Comparison of ENCODE assay signal across 10 mouse cellular contexts in the genomic region with DNA sequence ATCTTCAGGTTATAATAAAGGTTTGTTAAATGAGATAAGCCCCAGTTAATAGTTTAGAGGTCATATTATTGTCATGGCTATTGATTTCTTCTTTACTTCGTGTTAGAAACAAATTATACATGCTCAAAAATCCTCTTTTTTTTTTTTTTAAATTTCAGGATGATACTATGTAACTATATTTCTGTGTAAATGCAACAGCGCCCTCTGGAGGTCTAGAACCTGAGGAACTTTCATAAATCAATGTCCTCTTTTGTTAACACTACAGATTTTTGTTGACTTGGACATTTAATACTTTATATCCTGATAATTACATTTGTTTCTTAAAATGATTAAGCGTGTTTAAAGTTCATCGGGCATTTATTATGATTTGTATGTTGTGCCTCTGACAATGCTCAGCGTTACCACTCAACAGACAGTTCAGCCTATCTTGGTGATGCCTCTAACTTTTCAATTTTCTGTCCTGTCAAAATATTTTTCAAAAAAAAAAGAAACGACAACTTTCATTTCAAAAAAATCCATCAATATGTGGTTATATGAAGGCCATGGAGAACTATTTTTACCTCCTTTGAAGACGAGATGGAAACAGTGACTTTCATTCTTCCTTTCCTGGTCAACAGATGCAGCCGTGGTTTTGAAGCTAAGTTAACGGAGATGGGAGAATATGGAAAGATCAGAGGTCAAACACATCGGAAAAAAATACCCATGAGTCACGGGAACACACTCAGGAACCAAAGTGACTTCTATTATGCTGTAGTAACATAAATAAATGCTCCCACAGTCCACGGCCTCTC.
DNase-seq lines count a peak whose midpoint lies in the region; ATAC-seq and TF ChIP-seq lines count a peak whose summit lies in the region.
"Had no signal": no experiment of that assay in that cellular context is flagged by ENCODE, and none has a peak within 500 bp of the region (broad histone marks: within the 10 kb centered on the region; RNA-seq: fewer than 3 reads in every experiment).

No protein-coding gene starts in this region.

- no peaks in the 10 kb centered on the region for H3K4me1 ChIP-seq in heart, embryonic 11.5 days (ENCODE audit: control insufficient read depth, insufficient read depth, low read length)
- H3K4me1 ChIP-seq in embryonic facial prominence, embryonic 14.5 days (ENCODE audit: control insufficient read depth, insufficient read depth, low read length), result no peaks in the 10 kb centered on the region
- H3K4me1 ChIP-seq in midbrain, embryonic 16.5 days (ENCODE audit: control insufficient read depth, insufficient read depth, low read length), result no peaks in the 10 kb centered on the region
- H3K4me1 ChIP-seq: liver, embryonic 13.5 days; stomach, embryonic 15.5 days had no signal

- H3K4me3 ChIP-seq in heart, embryonic 11.5 days (ENCODE audit: low read depth, low read length), result no peak overlapping the region
- H3K4me3 ChIP-seq in embryonic facial prominence, embryonic 14.5 days (ENCODE audit: low read depth, low read length), result no peak overlapping the region
- no peak overlapping the region for H3K4me3 ChIP-seq in left cerebral cortex, adult 2 months
- H3K4me3 ChIP-seq in midbrain, embryonic 16.5 days (ENCODE audit: low read depth, low read length), result no peak overlapping the region
- H3K4me3 ChIP-seq: liver, embryonic 13.5 days; stomach, embryonic 15.5 days had no signal

- no peaks in the 10 kb centered on the region for H3K9me3 ChIP-seq in heart, embryonic 11.5 days (replicated peaks; ENCODE audit: control insufficient read depth, low read length)
- no peaks in the 10 kb centered on the region for H3K9me3 ChIP-seq in embryonic facial prominence, embryonic 14.5 days (ENCODE audit: control insufficient read depth, low read length)
- H3K9me3 ChIP-seq in midbrain, embryonic 16.5 days (replicated peaks; ENCODE audit: control insufficient read depth, low read length, poor library complexity, severe bottlenecking), result no peaks in the 10 kb centered on the region
- H3K9me3 ChIP-seq: liver, embryonic 13.5 days; stomach, embryonic 15.5 days had no signal

- WGBS in heart, embryonic 11.5 days (ENCODE audit: insufficient replicate concordance), result 48% methylated on average over 12 of the region's 12 CpGs
- WGBS in embryonic facial prominence, embryonic 14.5 days, result 47% methylated on average over 12 of the region's 12 CpGs
- 53% methylated on average over 12 of the region's 12 CpGs for whole genome bisulfite sequencing in midbrain, embryonic 16.5 days

- no peak overlapping the region for H3K4me2 ChIP-seq in heart, embryonic 11.5 days
- H3K4me2 ChIP-seq in embryonic facial prominence, embryonic 14.5 days (ENCODE audit: low read depth, low read length), result no peak overlapping the region
- no peak overlapping the region for H3K4me2 ChIP-seq in midbrain, embryonic 16.5 days (ENCODE audit: low read length)
- H3K4me2 ChIP-seq: liver, embryonic 13.5 days; stomach, embryonic 15.5 days had no signal

- no peak for ATAC-seq in heart, embryonic 11.5 days (replicated peaks; ENCODE audit: insufficient number of reproducible peaks, low FRiP score, low TSS enrichment)
- no peak for ATAC-seq in embryonic facial prominence, embryonic 14.5 days (ENCODE audit: low read depth)
- ATAC-seq in midbrain, embryonic 16.5 days, result no peak

- DNase-seq in heart, postnatal 10 days, result peak; percentile 47 to 74
- DNase-seq in CD4-positive helper T cell, adult 2 months (ENCODE audit: low read depth, low spot score), result peak; percentile 8
- DNase-seq in adrenal gland, postnatal 10 days, result peak; percentile 66
- DNase-seq in embryonic facial prominence, embryonic 14.5 days (ENCODE audit: low spot score), result peak; percentile 87
- DNase-seq in left cerebral cortex, adult 2 months (ENCODE audit: extremely low spot score in 1 of 2, low spot score in 2 of 2), result peak; percentile 38 to 51
- DNase-seq in right cerebral cortex, postnatal 14 days, result peak; percentile 88
- DNase-seq: liver, embryonic 13.5 days had no signal

- H3K9ac ChIP-seq in heart, embryonic 11.5 days (ENCODE audit: low read depth, low read length), result no peak overlapping the region
- no peak overlapping the region for H3K9ac ChIP-seq in embryonic facial prominence, embryonic 14.5 days (ENCODE audit: low read depth, low read length)
- no peak overlapping the region for H3K9ac ChIP-seq in midbrain, embryonic 16.5 days (ENCODE audit: low read depth, low read length)
- H3K9ac ChIP-seq: liver, embryonic 13.5 days; stomach, embryonic 15.5 days had no signal

- intact Hi-C loops in heart, postnatal 10 days (cut with DNase I), result loop anchor here (2.0 kb wide), 1 partner anchor 1716 kb away; no protein-coding TSS in a partner anchor
- intact Hi-C loops in left cerebral cortex, adult 2 months (cut with DNase I), result loop anchor here (2.0 to 5.0 kb wide), 2 partner anchors 135 to 1718 kb away; no protein-coding TSS in a partner anchor

- TF ChIP-seq CTCF in left cerebral cortex, adult 2 months (IDR thresholded peaks at IDR 0.05), result peak; percentile 86

- no peaks in the 10 kb centered on the region for H3K27me3 ChIP-seq in heart, embryonic 11.5 days (ENCODE audit: control insufficient read depth, insufficient read depth, low read length)
- H3K27me3 ChIP-seq in embryonic facial prominence, embryonic 14.5 days (replicated peaks; ENCODE audit: control insufficient read depth, insufficient read depth, low read length), result no peaks in the 10 kb centered on the region
- H3K27me3 ChIP-seq in midbrain, embryonic 16.5 days (ENCODE audit: control insufficient read depth, insufficient read depth, low read depth, low read length), result no peaks in the 10 kb centered on the region
- H3K27me3 ChIP-seq: liver, embryonic 13.5 days; stomach, embryonic 15.5 days had no signal

- H3K27ac ChIP-seq in heart, embryonic 11.5 days (ENCODE audit: low read depth, low read length), result no peak overlapping the region
- no peak overlapping the region for H3K27ac ChIP-seq in embryonic facial prominence, embryonic 14.5 days (replicated peaks; ENCODE audit: low read depth, low read length)
- H3K27ac ChIP-seq in left cerebral cortex, adult 2 months, result no peak overlapping the region
- H3K27ac ChIP-seq in midbrain, embryonic 16.5 days (ENCODE audit: low read length), result no peak overlapping the region
- H3K27ac ChIP-seq: liver, embryonic 13.5 days; stomach, embryonic 15.5 days had no signal

- H3K36me3 ChIP-seq in heart, embryonic 11.5 days (ENCODE audit: control insufficient read depth, insufficient read depth, low read length), result no peaks in the 10 kb centered on the region
- H3K36me3 ChIP-seq in embryonic facial prominence, embryonic 14.5 days (ENCODE audit: control insufficient read depth, insufficient read depth, low read length), result no peaks in the 10 kb centered on the region
- no peaks in the 10 kb centered on the region for H3K36me3 ChIP-seq in midbrain, embryonic 16.5 days (ENCODE audit: control insufficient read depth, insufficient read depth, low read length)
- H3K36me3 ChIP-seq: liver, embryonic 13.5 days; stomach, embryonic 15.5 days had no signal

Comparison
In these comparisons a context has a peak if more than half of its experiments do, and no peak if none do; other contexts are left out.
1. DNase-seq: peak in every context shown above with its lines; median percentile 88 in right cerebral cortex, postnatal 14 days; 87 in embryonic facial prominence, embryonic 14.5 days; 66 in adrenal gland, postnatal 10 days; 60 in heart, postnatal 10 days; 44 in left cerebral cortex, adult 2 months; 8 in CD4-positive helper T cell, adult 2 months.